Mouse (Mus musculus) MEL (cell line): ENCODE results near the gene Spaca7. TPM values are rescaled to one million over a fixed set of nuclear protein-coding genes. Genes with fewer than 3 reads are reported as not detected.

ENCODE experiments used
- DNase-seq: peaks from one replicate; pipeline ENCODE4 v3.0.0; 2011; ENCODE audit warnings: low read depth, low spot score
- H3K27ac ChIP-seq: 2 replicates; pipeline ENCODE4 v1.5.1; 2012; ENCODE audit warnings: low read depth, mild to moderate bottlenecking, control low read depth, low read length, moderate library complexity; ENCODE audit not compliant: control insufficient read depth
- H3K27me3 ChIP-seq, 2 experiments: fragments of 150-350 bp in 1 of 2; sonication (generic) in 1 of 2; 2 replicates each; pipeline ENCODE4 v1.6.1; 2012; ENCODE audit warnings: low read length in 2 of 2, mild to moderate bottlenecking in 2 of 2, improper control_type of control experiment in 1 of 2, moderate library complexity in 1 of 2; ENCODE audit not compliant: insufficient read depth in 2 of 2, control insufficient read depth in 1 of 2
- H3K36me3 ChIP-seq, 2 experiments: 2 replicates each; pipeline ENCODE4 v1.6.1; 2012 to 2014; ENCODE audit warnings: low read length in 2 of 2, improper control_type of control experiment in 1 of 2, inconsistent platforms in 1 of 2, mild to moderate bottlenecking in 1 of 2; ENCODE audit not compliant: insufficient read depth in 2 of 2, control insufficient read depth in 1 of 2
- H3K4me1 ChIP-seq, 2 experiments: fragments of 150-350 bp in 1 of 2; sonication (generic) in 1 of 2; 2 replicates each; pipeline ENCODE4 v1.6.1; 2012; ENCODE audit warnings: low read length in 2 of 2, improper control_type of control experiment in 1 of 2, mild to moderate bottlenecking in 1 of 2; ENCODE audit not compliant: insufficient read depth in 2 of 2, control insufficient read depth in 1 of 2
- H3K4me3 ChIP-seq, 2 experiments: fragments of 150-350 bp in 1 of 2; sonication (generic) in 1 of 2; 2 replicates each; pipeline ENCODE4 v1.5.1; 2012; ENCODE audit warnings: low read depth in 2 of 2, low read length in 2 of 2, mild to moderate bottlenecking in 2 of 2, moderate library complexity in 2 of 2, control low read depth in 1 of 2, improper control_type of control experiment in 1 of 2; ENCODE audit not compliant: control insufficient read depth in 1 of 2, insufficient read depth in 1 of 2
- H3K79me2 ChIP-seq: 2 replicates; pipeline ENCODE4 v1.6.1; 2012; ENCODE audit warnings: mild to moderate bottlenecking, low read length, moderate library complexity; ENCODE audit not compliant: control insufficient read depth, poor library complexity, insufficient read depth
- H3K9ac ChIP-seq: 2 replicates; pipeline ENCODE4 v1.6.1; 2012; ENCODE audit warnings: low read depth, mild to moderate bottlenecking, control low read depth, low read length, moderate library complexity; ENCODE audit not compliant: control insufficient read depth, poor library complexity, severe bottlenecking
- H3K9me3 ChIP-seq: fragments of 150-350 bp; sonication (generic); replicated peaks from 2 replicates; pipeline ENCODE4 v1.6.1; 2012; ENCODE audit warnings: mild to moderate bottlenecking, low read length, improper control_type of control experiment, moderate library complexity; ENCODE audit not compliant: insufficient read depth
- BHLHE40 ChIP-seq: IDR thresholded peaks from 2 replicates; pipeline ENCODE4 v1.6.1; 2012; ENCODE audit warnings: low read depth, mild to moderate bottlenecking, inconsistent platforms, low read length, improper control_type of control experiment, borderline replicate concordance
- CTCF ChIP-seq, 3 experiments: IDR thresholded peaks in 2 of 3; conservative IDR thresholded peaks in 1 of 3; 2 replicates each; pipeline ENCODE4 v1.5.1; 2011 to 2012; ENCODE audit warnings: low read length in 3 of 3, low read depth in 2 of 3, mild to moderate bottlenecking in 2 of 3, improper control_type of control experiment in 1 of 3, inconsistent platforms in 1 of 3, mixed read lengths in 1 of 3, moderate library complexity in 1 of 3; ENCODE audit not compliant: control insufficient read depth in 1 of 3, insufficient read depth in 1 of 3, poor library complexity in 1 of 3, severe bottlenecking in 1 of 3
- GABPA ChIP-seq: IDR thresholded peaks from 2 replicates; pipeline ENCODE4 v1.6.1; 2012; ENCODE audit warnings: low read depth, mild to moderate bottlenecking, inconsistent platforms, low read length, improper control_type of control experiment, moderate library complexity
- GATA1 ChIP-seq: IDR thresholded peaks from 2 replicates; pipeline ENCODE4 v1.6.1; 2011; ENCODE audit warnings: low read depth, low read length, improper control_type of control experiment
- HCFC1 ChIP-seq: IDR thresholded peaks from 2 replicates; pipeline ENCODE4 v1.6.1; 2012; ENCODE audit warnings: low read depth, mild to moderate bottlenecking, inconsistent platforms, low read length, improper control_type of control experiment, moderate library complexity
- KAT2A ChIP-seq: conservative IDR thresholded peaks from 2 replicates; pipeline ENCODE4 v1.6.1; 2012; ENCODE audit warnings: low read depth, low read length, improper control_type of control experiment, inconsistent platforms
- MAFK ChIP-seq: IDR thresholded peaks from 2 replicates; pipeline ENCODE4 v1.6.1; 2011; ENCODE audit warnings: low read depth, mild to moderate bottlenecking, low read length, improper control_type of control experiment, borderline replicate concordance
- MAX ChIP-seq: IDR thresholded peaks from 2 replicates; pipeline ENCODE4 v1.6.1; 2011; ENCODE audit warnings: low read length, improper control_type of control experiment
- MAZ ChIP-seq: IDR thresholded peaks from 2 replicates; pipeline ENCODE4 v1.6.1; 2012; ENCODE audit warnings: low read depth, mild to moderate bottlenecking, inconsistent platforms, low read length, improper control_type of control experiment
- MEF2A ChIP-seq: IDR thresholded peaks from 2 replicates; pipeline ENCODE4 v1.6.1; 2014; ENCODE audit warnings: low read depth, mild to moderate bottlenecking, inconsistent platforms, low read length, improper control_type of control experiment; ENCODE audit not compliant: poor library complexity, insufficient replicate concordance, severe bottlenecking; ENCODE audit errors: extremely low read depth
- MYB ChIP-seq: IDR thresholded peaks from 2 replicates; pipeline ENCODE4 v1.6.1; 2011; ENCODE audit warnings: mild to moderate bottlenecking, low read depth, low read length, improper control_type of control experiment
- NELFE ChIP-seq: IDR thresholded peaks from 2 replicates; pipeline ENCODE4 v1.6.1; 2011; ENCODE audit warnings: low read depth, low read length, improper control_type of control experiment
- POLR2A ChIP-seq, 2 experiments: IDR thresholded peaks; 2 replicates each; pipeline ENCODE4 v1.6.1; 2011 to 2012; ENCODE audit warnings: low read length in 2 of 2, mild to moderate bottlenecking in 2 of 2, control low read depth in 1 of 2, improper control_type of control experiment in 1 of 2, low read depth in 1 of 2, moderate library complexity in 1 of 2; ENCODE audit not compliant: control insufficient read depth in 1 of 2, insufficient read depth in 1 of 2, poor library complexity in 1 of 2
- POLR2AphosphoS2 ChIP-seq: IDR thresholded peaks from 2 replicates; pipeline ENCODE4 v1.6.1; 2011; ENCODE audit warnings: low read length, improper control_type of control experiment
- POLR2AphosphoS5 ChIP-seq: IDR thresholded peaks from 2 replicates; pipeline ENCODE4 v1.6.1; 2012; ENCODE audit warnings: low read depth, borderline replicate concordance, mild to moderate bottlenecking, inconsistent platforms, low read length, moderate library complexity, mixed read lengths
- SIN3A ChIP-seq: IDR thresholded peaks from 2 replicates; pipeline ENCODE4 v1.6.1; 2012; ENCODE audit warnings: low read length, improper control_type of control experiment, inconsistent platforms
- SMC3 ChIP-seq: IDR thresholded peaks from 2 replicates; pipeline ENCODE4 v1.6.1; 2011; ENCODE audit warnings: low read depth, low read length, improper control_type of control experiment
- TAL1 ChIP-seq: IDR thresholded peaks from 2 replicates; pipeline ENCODE4 v1.6.1; 2012; ENCODE audit warnings: mild to moderate bottlenecking, inconsistent platforms, low read length, moderate library complexity, mixed read lengths
- TCF12 ChIP-seq: IDR thresholded peaks from 2 replicates; pipeline ENCODE4 v1.6.1; 2014; ENCODE audit warnings: low read depth, mild to moderate bottlenecking, inconsistent platforms, low read length, improper control_type of control experiment, moderate library complexity
- USF1 ChIP-seq: IDR thresholded peaks from 2 replicates; pipeline ENCODE4 v1.6.1; 2014; ENCODE audit warnings: low read depth, mild to moderate bottlenecking, inconsistent platforms, low read length, improper control_type of control experiment, moderate library complexity
- ZC3H11A ChIP-seq: IDR thresholded peaks from 2 replicates; pipeline ENCODE4 v1.6.1; 2012; ENCODE audit warnings: low read depth, mild to moderate bottlenecking, inconsistent platforms, low read length, improper control_type of control experiment
- ZKSCAN1 ChIP-seq: IDR thresholded peaks from 2 replicates; pipeline ENCODE4 v1.6.1; 2012; ENCODE audit warnings: low read depth, mild to moderate bottlenecking, inconsistent platforms, low read length, improper control_type of control experiment, moderate library complexity
- polyA plus RNA-seq, 2 experiments: library from polyadenylated mRNA; stranded (reverse) in 1 of 2; unstranded in 1 of 2; fragments of >175 nt in 1 of 2; fragments of >200 nt in 1 of 2; gene quantifications; 2 replicates each; pipeline versions ENCODE4 v1.2.1 to v1.2.4; 2012; ENCODE audit warnings: low replicate concordance in 2 of 2, low read depth in 1 of 2; ENCODE audit not compliant: insufficient read length in 2 of 2, insufficient read depth in 1 of 2, missing spikeins in 1 of 2
- total RNA-seq: library from RNA; depleted of rRNA; stranded (reverse); fragments of 300-350 nt; gene quantifications from 2 replicates; pipeline ENCODE4 v1.2.3, GENCODE M21; 2012

Spaca7 gene
- total and polyA plus RNA-seq, 3 experiments: not detected

DNA sequence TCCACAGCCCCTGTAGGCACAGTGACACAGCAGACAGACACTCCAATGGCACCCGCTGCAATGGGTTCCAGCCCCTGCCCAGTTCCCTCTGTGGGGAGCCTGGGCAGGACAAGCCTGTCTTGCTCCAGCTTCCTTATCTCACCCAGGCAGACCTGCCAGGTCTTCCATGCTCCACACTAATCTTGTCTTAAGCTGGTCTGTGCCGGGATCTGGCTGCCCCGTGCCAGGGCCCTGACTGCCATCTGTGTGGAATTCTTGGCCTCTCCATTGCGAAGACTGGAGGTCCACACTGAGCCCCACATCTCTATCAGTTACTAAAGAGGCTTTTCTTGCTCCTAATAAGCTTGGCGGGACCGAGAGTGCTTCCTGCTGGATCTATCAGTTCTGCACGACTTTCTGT lies 36.5 kb upstream of the Spaca7 start:
- H3K4me1 ChIP-seq: no peaks in the 10 kb centered on the region
- H3K9ac ChIP-seq: no peak overlapping the region
- H3K79me2 ChIP-seq: no peaks in the 10 kb centered on the region
- H3K36me3 ChIP-seq: no peaks in the 10 kb centered on the region
- H3K9me3 ChIP-seq: no peaks in the 10 kb centered on the region
- no peak for TF ChIP-seq ZKSCAN1
- no peak for TF ChIP-seq POLR2A (IDR thresholded peaks at IDR 0.05; ENCODE audit: control insufficient read depth in 1 of 2, insufficient read depth in 1 of 2, low read depth in 1 of 2, low read length in 2 of 2, poor library complexity in 1 of 2)
- TF ChIP-seq MAFK: no peak
- TF ChIP-seq TAL1: no peak
- no peak for TF ChIP-seq HCFC1
- TF ChIP-seq SMC3: no peak
- TF ChIP-seq SIN3A: no peak
- no peak for TF ChIP-seq MAX
- no peak for TF ChIP-seq USF1
- no peak for TF ChIP-seq CTCF (IDR thresholded peaks at IDR 0.05 in 2 of 3, conservative IDR thresholded peaks at IDR 0.05 in 1 of 3; ENCODE audit: control insufficient read depth in 1 of 3, insufficient read depth in 1 of 3, low read depth in 2 of 3, low read length in 3 of 3, poor library complexity in 1 of 3, severe bottlenecking in 1 of 3)
- TF ChIP-seq KAT2A: no peak
- TF ChIP-seq MEF2A: no peak
- TF ChIP-seq BHLHE40: no peak
- TF ChIP-seq ZC3H11A: no peak
- TF ChIP-seq POLR2AphosphoS2: no peak
- no peak for TF ChIP-seq POLR2AphosphoS5
- no peak for TF ChIP-seq GABPA
- no peak overlapping the region for H3K27ac ChIP-seq
- H3K27me3 ChIP-seq: no peaks in the 10 kb centered on the region
- DNase-seq: no peak
- H3K4me3 ChIP-seq: no peak overlapping the region

DNA sequence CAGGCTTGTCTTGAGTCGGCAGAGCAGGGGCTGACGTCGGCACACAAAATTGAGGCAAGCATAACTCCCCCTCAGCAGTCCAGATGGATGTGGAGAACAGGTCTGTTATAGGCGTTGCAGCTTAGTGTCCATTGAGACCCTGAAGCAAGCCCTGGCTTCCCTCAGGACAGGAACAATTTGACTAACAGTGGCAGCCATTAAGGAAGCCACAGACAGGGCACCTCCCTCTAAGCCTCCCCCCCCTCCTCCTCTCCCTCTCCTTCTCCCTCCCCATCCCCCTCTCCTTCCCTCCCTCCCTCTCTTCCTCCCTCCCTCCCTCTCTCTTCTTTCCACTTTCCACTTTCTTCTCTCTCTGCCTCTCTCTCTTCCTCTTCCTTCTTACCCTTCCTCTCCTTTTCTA lies 27.6 kb upstream of the Spaca7 start:
- H3K27ac ChIP-seq: no peak overlapping the region
- no peaks in the 10 kb centered on the region for H3K27me3 ChIP-seq
- TF ChIP-seq MAFK (no peak), MAZ (no peak), ZC3H11A (no peak), KAT2A (no peak), CTCF (IDR thresholded peaks at IDR 0.05 in 2 of 3, conservative IDR thresholded peaks at IDR 0.05 in 1 of 3; ENCODE audit: control insufficient read depth in 1 of 3, insufficient read depth in 1 of 3, low read depth in 2 of 3, low read length in 3 of 3, poor library complexity in 1 of 3, severe bottlenecking in 1 of 3) (no peak), BHLHE40 (no peak), NELFE (no peak), TCF12 (no peak), SIN3A (no peak), GATA1 (no peak), MYB (no peak), POLR2AphosphoS5 (no peak), HCFC1 (no peak)
- TF ChIP-seq, all 39 proteins: peak for 0
- H3K4me1 ChIP-seq: no peaks in the 10 kb centered on the region
- no peaks in the 10 kb centered on the region for H3K36me3 ChIP-seq
- no peak overlapping the region for H3K9ac ChIP-seq
- DNase-seq: no peak
- H3K4me3 ChIP-seq: no peak overlapping the region
- no peaks in the 10 kb centered on the region for H3K79me2 ChIP-seq
- no peaks in the 10 kb centered on the region for H3K9me3 ChIP-seq
